Mouse (Mus musculus) brain, adult 2 months (tissue): ENCODE results near the gene Tspan32.

Source experiments
- DNase-seq: peaks from one replicate; pipeline ENCODE4 v3.0.0; 2011; ENCODE audit warnings: low read depth, low spot score

Tspan32 gene

GRCm38 (mm10) chr7:143007599-143008369, 2.9 kb downstream of the Tspan32 start:
- peak; percentile 93 for DNase-seq

- DNase-seq = no peak
These were observed 3.6 kb downstream of the Tspan32 start for GRCm38 (mm10) chr7:143008370-143008926.

GRCm38 (mm10) chr7:143008996-143009665, 4.3 kb downstream of the Tspan32 start:
- no peak for DNase-seq

- DNase-seq = no peak
These were observed 5.2 kb downstream of the Tspan32 start for GRCm38 (mm10) chr7:143009996-143010395.

GRCm38 (mm10) chr7:143011226-143011625, 6.4 kb downstream of the Tspan32 start:
- DNase-seq = no peak

- peak; percentile 45 for DNase-seq
These were observed 7.5 kb downstream of the Tspan32 start for GRCm38 (mm10) chr7:143012230-143012875.

GRCm38 (mm10) chr7:143013420-143014178, 8.8 kb downstream of the Tspan32 start:
- DNase-seq = peak; percentile 95

GRCm38 (mm10) chr7:143014862-143015659, 10.2 kb downstream of the Tspan32 start:
- DNase-seq = no peak

- peak; percentile 90 for DNase-seq
These were observed 11.0 kb downstream of the Tspan32 start for GRCm38 (mm10) chr7:143015755-143016423.

- no peak for DNase-seq
These were observed 11.7 kb downstream of the Tspan32 start for GRCm38 (mm10) chr7:143016424-143017142.

GRCm38 (mm10) chr7:143017181-143017580, 12.3 kb downstream of the Tspan32 start:
- no peak for DNase-seq

GRCm38 (mm10) chr7:143020040-143020439, 15.2 kb downstream of the Tspan32 start:
- DNase-seq = no peak

GRCm38 (mm10) chr7:143020764-143021163, 15.9 kb downstream of the Tspan32 start:
- peak; percentile 44 for DNase-seq

GRCm38 (mm10) chr7:143021356-143022164, 16.7 kb downstream of the Tspan32 start:
- no peak for DNase-seq

GRCm38 (mm10) chr7:143023499-143023898, 18.7 kb downstream of the Tspan32 start:
- DNase-seq = no peak

- DNase-seq = no peak
These were observed 19.4 kb downstream of the Tspan32 start for GRCm38 (mm10) chr7:143024293-143024692.

- no peak for DNase-seq
These were observed 20.6 kb downstream of the Tspan32 start for GRCm38 (mm10) chr7:143025496-143025895.

GRCm38 (mm10) chr7:143027196-143027595, 22.4 kb downstream of the Tspan32 start:
- DNase-seq = no peak

- DNase-seq = no peak
These were observed 27.0 kb downstream of the Tspan32 start for GRCm38 (mm10) chr7:143031816-143032215.
